Comparison of ENCODE assay signal across 37 mouse cellular contexts in genomic region chr11:46021850-46022249, GRCm38 (mm10). TPM values are rescaled to one million over a fixed set of nuclear protein-coding genes. Genes with fewer than 3 reads are reported as not detected.
"Had no signal": no experiment of that assay in that cellular context is flagged by ENCODE, and none has a peak within 500 bp of the region (broad histone marks: within the 10 kb centered on the region; RNA-seq: fewer than 3 reads in every experiment).

No protein-coding gene starts in this region.

- DNase-seq: heart, postnatal 10 days; heart, postnatal 36 days; heart, postnatal 4 days; kidney, adult 11 months; kidney, adult 18-20 months; kidney, adult 2 months; kidney, adult 8-10 months; kidney, adult 9 months; kidney, postnatal 10 days; kidney, postnatal 14 days; kidney, postnatal 25 days; kidney, postnatal 36 days; kidney, postnatal 4 days; layer of hippocampus, adult 9-11 months; layer of hippocampus, postnatal 36 days had no signal

- H3K4me3 ChIP-seq: heart, embryonic 10.5 days; heart, embryonic 12.5 days; heart, embryonic 13.5 days; heart, embryonic 15.5 days; hindbrain, embryonic 10.5 days; hindbrain, embryonic 12.5 days; hindbrain, embryonic 13.5 days; hindbrain, embryonic 15.5 days; intestine, embryonic 15.5 days; kidney, embryonic 15.5 days; layer of hippocampus, adult 2 months had no signal

- H3K27me3 ChIP-seq: heart, embryonic 12.5 days; heart, embryonic 13.5 days; heart, embryonic 15.5 days; hindbrain, embryonic 12.5 days; hindbrain, embryonic 13.5 days; hindbrain, embryonic 15.5 days; intestine, embryonic 15.5 days; kidney, embryonic 15.5 days had no signal

- H3K9ac ChIP-seq: heart, embryonic 12.5 days; heart, embryonic 13.5 days; heart, embryonic 15.5 days; hindbrain, embryonic 12.5 days; hindbrain, embryonic 13.5 days; hindbrain, embryonic 14.5 days; hindbrain, embryonic 15.5 days; intestine, embryonic 15.5 days; kidney, embryonic 15.5 days had no signal

- ATAC-seq: hindbrain, embryonic 16.5 days; hindbrain, postnatal 0 days; inflammation-experienced regulatory T-cells, adult 6 months; intestine, embryonic 15.5 days; intestine, embryonic 16.5 days; intestine, postnatal 0 days had no signal

- H3K4me1 ChIP-seq: heart, embryonic 10.5 days; heart, embryonic 15.5 days; hindbrain, embryonic 12.5 days; hindbrain, embryonic 15.5 days; intestine, embryonic 15.5 days had no signal

- H3K4me2 ChIP-seq: heart, embryonic 11.5 days; heart, embryonic 12.5 days; heart, embryonic 13.5 days; heart, embryonic 15.5 days; hindbrain, embryonic 12.5 days; hindbrain, embryonic 13.5 days; hindbrain, embryonic 14.5 days; hindbrain, embryonic 15.5 days; intestine, embryonic 15.5 days; kidney, embryonic 15.5 days had no signal

- H3K9me3 ChIP-seq: heart, embryonic 10.5 days; heart, embryonic 13.5 days; heart, embryonic 15.5 days; hindbrain, embryonic 10.5 days; hindbrain, embryonic 12.5 days; hindbrain, embryonic 13.5 days; hindbrain, embryonic 15.5 days; intestine, embryonic 15.5 days; kidney, embryonic 15.5 days had no signal

- H3K36me3 ChIP-seq: heart, embryonic 10.5 days; heart, embryonic 12.5 days; heart, embryonic 13.5 days; heart, embryonic 15.5 days; hindbrain, embryonic 10.5 days; hindbrain, embryonic 12.5 days; hindbrain, embryonic 13.5 days; hindbrain, embryonic 15.5 days; intestine, embryonic 15.5 days; kidney, embryonic 15.5 days had no signal

- H3K27ac ChIP-seq: heart, embryonic 10.5 days; heart, embryonic 13.5 days; heart, embryonic 15.5 days; hindbrain, embryonic 10.5 days; hindbrain, embryonic 12.5 days; hindbrain, embryonic 13.5 days; hindbrain, embryonic 14.5 days; hindbrain, embryonic 15.5 days; hindbrain, postnatal 0 days; intestine, embryonic 15.5 days; kidney, embryonic 15.5 days; kidney, postnatal 0 days; layer of hippocampus, adult 2 months had no signal

RNA-seq across cellular contexts. Expression of gene Sox30, which starts 41.7 kb away (rescaled TPM):
- total RNA-seq: hematopoietic stem cell, adult 5-6 weeks; hindbrain, postnatal 0 days had no signal
- polyA plus RNA-seq: heart, embryonic 16.5 days; hindbrain, embryonic 16.5 days; large intestine, adult 2 months had no signal
